Mouse (Mus musculus): ENCODE results near the gene Pkib. TPM values are rescaled to one million over a fixed set of nuclear protein-coding genes. Genes with fewer than 3 reads are reported as not detected.

The Pkib gene
- polyA plus RNA-seq (2015; fragmentation: Nextera tagmentation; extraction: Ambion mirVana): 10.1 and 13.4 TPM in 2 replicates

DNA sequence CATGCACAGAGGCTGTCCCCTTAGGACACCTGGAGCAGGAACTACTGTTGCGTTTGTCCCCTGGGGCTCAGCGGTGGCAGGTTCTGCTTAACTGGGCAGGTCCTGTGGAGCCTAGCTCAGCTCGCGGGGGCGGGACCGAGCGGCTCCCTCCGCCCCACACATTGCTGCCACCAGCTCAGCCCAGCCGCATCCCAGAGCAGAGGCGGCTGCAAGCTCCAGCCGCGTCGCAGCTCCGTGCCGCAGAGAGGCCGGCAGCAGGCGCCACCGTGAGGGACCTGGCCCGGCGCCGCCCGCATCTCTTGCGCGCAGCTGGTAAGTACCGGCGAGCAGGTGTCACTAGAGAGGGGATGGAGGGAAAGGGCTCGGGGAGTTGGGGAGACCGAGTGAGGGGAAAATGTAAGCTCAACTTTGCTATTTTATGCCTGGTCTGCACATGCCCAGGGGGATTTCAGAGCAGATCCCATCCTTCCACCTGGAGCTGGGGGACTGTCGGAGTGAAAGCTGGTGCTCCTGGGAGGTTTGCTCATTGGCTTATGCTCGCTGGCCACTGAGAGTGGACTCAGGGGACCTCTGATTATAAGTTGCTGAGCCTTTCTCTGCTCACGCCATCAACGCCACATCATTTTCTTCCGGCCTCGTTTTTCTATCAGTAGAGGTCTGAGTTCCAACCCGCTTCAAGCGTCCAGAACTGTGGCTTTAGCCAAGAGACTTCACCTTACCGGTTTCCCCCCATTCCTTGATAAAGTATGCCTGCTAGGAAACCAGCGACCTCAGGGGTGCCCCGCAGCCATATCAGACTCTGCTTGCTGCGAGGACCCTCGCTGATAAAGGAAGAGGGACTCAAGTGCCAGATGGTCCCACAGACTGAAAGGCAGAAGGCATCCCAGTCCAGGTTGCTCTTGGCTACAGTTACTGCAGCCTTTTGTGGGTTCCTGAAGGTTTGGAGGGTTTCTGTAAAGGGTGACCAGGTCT lies at the start of gene Pkib:
Gene Pkib (plus strand): TSS at position 86 of the 972 bp plus-strand sequence.

DNA sequence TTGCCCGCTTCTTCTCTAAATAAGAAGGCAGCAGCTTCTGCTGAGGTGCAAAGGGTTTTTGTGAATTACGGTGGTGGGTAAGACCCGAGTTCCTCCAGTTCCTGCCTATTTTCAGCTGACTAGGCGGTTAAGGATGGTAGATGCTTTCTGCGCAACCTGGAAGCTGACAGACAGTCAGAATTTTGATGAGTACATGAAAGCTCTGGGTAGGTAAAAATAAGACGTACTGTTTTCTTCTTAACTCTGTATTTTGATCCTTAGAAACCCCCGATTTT lies 153.0 kb downstream of the Pkib start, which contains the start of gene Fabp7:
Gene Fabp7 (plus strand): TSS at position 6 of the 275 bp plus-strand sequence.

Other genes starting within 250 kb of the Pkib start
- 34.6 and 36.3 TPM in 2 replicates for gene Hsf2, start 145.6 kb upstream of the Pkib start, polyA plus RNA-seq (2015; fragmentation: Nextera tagmentation; extraction: Ambion mirVana)
- gene Serinc1, start 99.5 kb upstream of the Pkib start, polyA plus RNA-seq (2015; fragmentation: Nextera tagmentation; extraction: Ambion mirVana): 425 and 442 TPM in 2 replicates
- 2,612 and 2,736 TPM in 2 replicates for gene Fabp7, start 152.9 kb downstream of the Pkib start, polyA plus RNA-seq (2015; fragmentation: Nextera tagmentation; extraction: Ambion mirVana)
- gene Smpdl3a, start 162.4 kb downstream of the Pkib start, polyA plus RNA-seq (2015; fragmentation: Nextera tagmentation; extraction: Ambion mirVana): 48.2 and 49.5 TPM in 2 replicates